Mouse (Mus musculus) embryonic facial prominence, embryonic 14.5 days (tissue): ENCODE results near the gene Fer. TPM values are rescaled to one million over a fixed set of nuclear protein-coding genes. Genes with fewer than 3 reads are reported as not detected.

Source experiments
- ATAC-seq: fragments of 200-750 bp; cut with Nextera tagmentation; 2 replicates; pipeline ENCODE4 v1.8.0; 2017; ENCODE audit warnings: low read depth, moderate number of reproducible peaks, moderate TSS enrichment
- DNase-seq: peaks from one replicate; pipeline ENCODE4 v3.0.0-alpha.2; 2015; ENCODE audit warnings: low spot score
- H3K27ac ChIP-seq: fragments of 300-500 bp; sonication (generic); replicated peaks from 2 replicates; pipeline ENCODE4 v1.5.1; 2014; ENCODE audit warnings: low read depth, mild to moderate bottlenecking, low read length, moderate library complexity
- H3K27me3 ChIP-seq: fragments of 300-500 bp; sonication (generic); replicated peaks from 2 replicates; pipeline ENCODE4 v1.6.1; 2014; ENCODE audit warnings: low read length; ENCODE audit not compliant: control insufficient read depth, insufficient read depth
- H3K36me3 ChIP-seq: fragments of 300-500 bp; sonication (generic); 2 replicates; pipeline ENCODE4 v1.6.1; 2014; ENCODE audit warnings: low read length, mixed read lengths; ENCODE audit not compliant: control insufficient read depth, insufficient read depth
- H3K4me1 ChIP-seq: fragments of 300-500 bp; sonication (generic); 2 replicates; pipeline ENCODE4 v1.6.1; 2014; ENCODE audit warnings: antibody characterized with exemption, low read length; ENCODE audit not compliant: control insufficient read depth, insufficient read depth
- H3K4me2 ChIP-seq: fragments of 300-500 bp; sonication (generic); 2 replicates; pipeline ENCODE4 v1.6.1; 2014; ENCODE audit warnings: low read depth, mild to moderate bottlenecking, low read length, moderate library complexity, mixed read lengths
- H3K4me3 ChIP-seq: fragments of 300-500 bp; sonication (generic); 2 replicates; pipeline ENCODE4 v1.5.1; 2014; ENCODE audit warnings: low read depth, mild to moderate bottlenecking, low read length
- H3K9ac ChIP-seq: fragments of 300-500 bp; sonication (generic); 2 replicates; pipeline ENCODE4 v1.6.1; 2014; ENCODE audit warnings: low read depth, mild to moderate bottlenecking, low read length, moderate library complexity, mixed read lengths
- H3K9me3 ChIP-seq: fragments of 300-500 bp; sonication (generic); 2 replicates; pipeline ENCODE4 v1.6.1; 2016; ENCODE audit warnings: low read length; ENCODE audit not compliant: control insufficient read depth
- WGBS: fragments of 180-500 bp; shearing (Covaris S2); extraction: QIAGEN DNeasy Blood & Tissue Kit; methylation state at CpG from one replicate; pipeline ENCODE4 v1.1.7; 2014; 5-methylcytosine and 5-hydroxymethylcytosine counted together
- polyA plus RNA-seq: library from polyadenylated mRNA; unstranded; fragments of >200 nt; fragmentation: Nextera tagmentation; extraction: Ambion mirVana; gene quantifications from 2 replicates; pipeline ENCODE4 v1.2.1, GENCODE M21; 2014

Fer gene
- polyA plus RNA-seq, 1 experiment from 2014 or later, result 33.1 TPM

DNA sequence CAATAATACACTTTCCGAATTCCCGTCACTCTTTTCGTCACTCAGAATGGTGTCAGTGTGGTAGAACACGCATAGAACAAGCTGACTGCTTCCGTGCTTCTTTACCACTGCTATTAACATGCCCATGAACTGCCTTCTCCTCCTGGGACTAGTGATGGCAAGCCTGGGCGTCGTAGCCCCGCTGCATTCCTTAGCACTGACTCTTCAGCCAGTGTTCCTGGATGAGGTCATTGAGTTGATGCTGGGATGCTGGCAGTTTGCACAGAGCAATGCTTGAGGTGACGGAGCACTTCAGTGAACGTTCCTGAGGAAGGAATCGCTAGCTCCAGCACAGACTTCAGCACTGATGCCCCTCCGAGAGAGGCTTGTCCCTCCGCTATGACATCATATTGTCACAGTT lies 140.6 kb downstream of the Fer start:
- Histone ChIP-seq H3K4me1 (no peaks in the 10 kb centered on the region), H3K36me3 (no peaks in the 10 kb centered on the region), H3K9me3 (no peaks in the 10 kb centered on the region), H3K4me3 (no peak overlapping the region), H3K9ac (no peak overlapping the region), H3K27ac (no peak overlapping the region), H3K4me2 (no peak overlapping the region), H3K27me3 (no peaks in the 10 kb centered on the region)
- DNase-seq (peak; percentile 65), ATAC-seq (no peak)
- WGBS, result 68% methylated on average over 13 of the region's 13 CpGs

DNA sequence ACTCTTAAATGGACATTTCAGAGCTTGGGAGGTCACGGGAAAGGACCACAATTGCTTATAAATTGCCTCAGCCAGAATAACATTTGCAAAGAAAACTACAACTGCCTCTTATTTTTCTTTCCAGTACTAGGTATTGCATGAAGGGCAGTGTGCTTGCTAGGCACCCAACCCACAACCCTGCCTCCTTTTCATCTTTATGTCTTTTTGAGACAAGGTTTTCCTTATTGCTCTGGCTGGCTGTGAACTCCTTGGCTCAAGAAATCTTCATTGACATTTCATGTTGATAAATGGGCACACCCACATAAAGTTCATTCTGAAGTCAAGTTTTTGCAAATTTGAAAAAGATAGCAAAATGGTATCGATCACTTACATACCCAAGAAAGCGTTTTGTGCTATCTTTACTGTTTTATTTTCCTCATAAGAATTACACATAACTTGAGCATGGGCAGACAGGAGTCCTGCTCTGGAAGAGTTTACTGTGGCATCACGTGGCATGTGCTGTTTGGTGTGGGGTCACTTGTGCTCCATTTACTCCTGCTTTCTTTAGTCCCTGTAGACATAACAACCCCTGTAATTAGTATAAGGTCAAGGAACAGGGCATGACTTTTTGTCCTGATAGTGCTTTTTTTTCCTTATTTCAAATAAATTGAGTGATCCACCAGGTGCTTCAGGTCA lies 142.8 kb downstream of the Fer start:
- Histone ChIP-seq H3K9me3 (no peaks in the 10 kb centered on the region), H3K9ac (no peak overlapping the region), H3K27me3 (no peaks in the 10 kb centered on the region), H3K36me3 (no peaks in the 10 kb centered on the region), H3K4me2 (no peak overlapping the region), H3K27ac (no peak overlapping the region), H3K4me1 (no peaks in the 10 kb centered on the region), H3K4me3 (no peak overlapping the region)
- ATAC-seq, result no peak
- 68% methylated on average over 4 of the region's 4 CpGs for WGBS
- DNase-seq, result no peak

DNA sequence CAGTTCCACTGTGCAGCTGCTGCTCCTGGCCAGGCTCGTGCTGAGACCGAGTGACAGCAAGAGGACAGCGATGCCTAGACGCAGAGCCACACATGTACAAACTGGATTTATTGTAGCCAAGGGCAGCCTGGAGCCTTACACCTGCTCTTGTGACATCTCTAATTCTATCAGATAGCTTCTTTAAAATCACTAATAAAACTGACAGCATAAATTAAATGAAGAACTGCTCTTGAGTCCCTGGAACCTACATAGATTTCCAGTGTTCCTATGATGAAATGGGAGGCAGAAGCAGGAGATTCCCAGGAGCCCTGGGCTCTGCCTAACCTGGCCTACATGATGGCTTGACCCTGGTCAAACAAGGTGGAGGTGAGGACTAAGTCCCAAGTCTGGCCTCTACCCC lies 153.7 kb downstream of the Fer start:
- DNase-seq, result no peak
- Histone ChIP-seq H3K4me3 (no peak overlapping the region), H3K27ac (no peak overlapping the region), H3K27me3 (no peaks in the 10 kb centered on the region), H3K4me2 (no peak overlapping the region), H3K9me3 (no peaks in the 10 kb centered on the region), H3K9ac (no peak overlapping the region), H3K4me1 (no peaks in the 10 kb centered on the region), H3K36me3 (no peaks in the 10 kb centered on the region)
- no peak for ATAC-seq
- 90% methylated on average over 4 of the region's 4 CpGs for WGBS

- no peak for ATAC-seq
Observed at GRCm38 (mm10) chr17:64018240-64018639, 155.4 kb downstream of the Fer start.

DNA sequence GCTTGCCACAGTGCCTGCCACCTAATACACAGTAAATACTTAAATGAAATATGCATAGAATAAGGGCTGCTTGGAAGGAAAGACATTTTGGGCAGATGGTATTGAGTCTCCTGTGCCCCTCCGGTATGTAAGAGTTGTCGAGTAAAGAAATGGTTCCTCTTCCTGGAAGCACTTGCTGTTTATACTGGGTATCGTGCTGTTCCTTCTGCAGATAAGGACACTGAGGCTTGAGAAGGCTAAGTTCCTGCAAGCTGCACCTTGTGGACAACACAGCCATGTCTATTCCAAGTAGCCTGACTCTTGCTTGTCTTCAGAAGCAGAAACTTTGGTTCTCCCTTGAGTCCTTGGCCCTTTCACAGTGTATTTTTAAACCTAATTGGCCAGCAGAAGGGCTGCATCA lies 156.0 kb downstream of the Fer start:
- WGBS, result 89% methylated on average over 3 of the region's 3 CpGs
- H3K4me2 ChIP-seq, result no peak overlapping the region
- H3K36me3 ChIP-seq, result no peaks in the 10 kb centered on the region
- no peak for DNase-seq
- ATAC-seq, result no peak
- H3K4me3 ChIP-seq, result no peak overlapping the region
- no peaks in the 10 kb centered on the region for H3K27me3 ChIP-seq
- no peaks in the 10 kb centered on the region for H3K9me3 ChIP-seq
- no peak overlapping the region for H3K9ac ChIP-seq
- H3K4me1 ChIP-seq, result no peaks in the 10 kb centered on the region
- no peak overlapping the region for H3K27ac ChIP-seq

More at GRCm38 (mm10) chr17:64018240-64018639, 155.4 kb downstream of the Fer start:
- no peaks in the 10 kb centered on the region for H3K9me3 ChIP-seq
- no peaks in the 10 kb centered on the region for H3K27me3 ChIP-seq
- H3K4me2 ChIP-seq, result no peak overlapping the region
- H3K27ac ChIP-seq, result no peak overlapping the region
- WGBS, result 91% methylated on average over 6 of the region's 6 CpGs
- DNase-seq, result no peak
- H3K4me3 ChIP-seq, result no peak overlapping the region
- H3K9ac ChIP-seq, result no peak overlapping the region
- H3K36me3 ChIP-seq, result no peaks in the 10 kb centered on the region
- no peaks in the 10 kb centered on the region for H3K4me1 ChIP-seq

DNA sequence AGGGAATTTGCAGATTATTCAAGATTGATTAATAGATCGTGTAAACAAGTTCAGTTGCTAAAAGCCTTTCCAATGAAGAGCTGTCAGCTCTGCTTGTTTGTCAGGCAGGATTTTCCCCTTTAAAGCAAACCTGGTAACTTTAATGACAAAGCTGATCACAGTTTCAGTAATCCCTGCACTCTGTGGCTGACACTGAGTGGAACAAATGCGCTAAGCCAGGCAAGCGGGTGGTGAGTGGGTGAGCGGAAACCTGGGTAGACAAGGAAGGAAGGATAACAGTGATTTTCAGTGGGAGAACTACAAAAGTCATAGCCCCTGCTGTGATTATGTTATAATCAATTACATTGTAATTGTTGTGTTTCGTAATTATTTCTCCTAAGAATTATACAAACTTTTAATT lies 156.8 kb downstream of the Fer start:
- DNase-seq (no peak), ATAC-seq (no peak)
- H3K36me3 ChIP-seq, result no peaks in the 10 kb centered on the region
- H3K4me2 ChIP-seq, result no peak overlapping the region
- H3K27me3 ChIP-seq, result no peaks in the 10 kb centered on the region
- no peaks in the 10 kb centered on the region for H3K9me3 ChIP-seq
- no peak overlapping the region for H3K4me3 ChIP-seq
- WGBS, result 74% methylated on average over 5 of the region's 5 CpGs
- no peak overlapping the region for H3K27ac ChIP-seq
- H3K9ac ChIP-seq, result no peak overlapping the region
- H3K4me1 ChIP-seq, result no peaks in the 10 kb centered on the region

DNA sequence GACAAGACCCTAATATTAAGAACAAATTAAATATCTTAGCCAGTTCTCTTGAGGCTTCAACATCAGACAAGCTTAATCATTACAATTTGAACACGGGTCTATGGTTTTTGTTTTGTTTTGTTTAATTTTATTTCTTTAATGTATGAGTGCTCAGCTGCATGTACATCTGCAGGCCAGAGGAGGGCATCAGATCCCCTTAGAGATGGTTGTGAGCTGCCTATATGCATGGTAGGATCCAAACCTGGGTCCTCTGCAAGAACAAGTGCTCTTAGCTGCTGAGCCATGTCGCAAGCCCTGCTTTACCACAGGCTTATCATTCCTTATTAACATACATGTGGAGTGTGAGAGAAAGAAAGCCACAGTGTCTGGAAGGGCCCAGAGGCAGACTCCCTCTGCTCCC lies 163.6 kb downstream of the Fer start:
- no peak overlapping the region for H3K9ac ChIP-seq
- no peaks in the 10 kb centered on the region for H3K9me3 ChIP-seq
- peak; percentile 5 for DNase-seq
- no peak overlapping the region for H3K4me3 ChIP-seq
- H3K4me1 ChIP-seq, result no peaks in the 10 kb centered on the region
- H3K4me2 ChIP-seq, result no peak overlapping the region
- WGBS, result 73% methylated on average over 2 of the region's 2 CpGs
- ATAC-seq, result no peak
- no peaks in the 10 kb centered on the region for H3K27me3 ChIP-seq
- H3K36me3 ChIP-seq, result no peaks in the 10 kb centered on the region
- H3K27ac ChIP-seq, result no peak overlapping the region

- Histone ChIP-seq H3K4me3 (no peak overlapping the region), H3K9me3 (no peaks in the 10 kb centered on the region), H3K27me3 (no peaks in the 10 kb centered on the region), H3K4me2 (no peak overlapping the region), H3K27ac (no peak overlapping the region), H3K36me3 (0 out of 2 replicates have a peak, but pooled peaks cover 10% of the 10 kb centered on the region), H3K9ac (no peak overlapping the region), H3K4me1 (no peaks in the 10 kb centered on the region)
- DNase-seq, result no peak
- no peak for ATAC-seq
Observed at GRCm38 (mm10) chr17:64041771-64042170, 178.9 kb downstream of the Fer start.

GRCm38 (mm10) chr17:64045326-64045725 lies 182.5 kb downstream of the Fer start:
- ATAC-seq (peak; percentile 68; the same call in 1 of the 2 replicates), DNase-seq (peak; percentile 17)
- Histone ChIP-seq H3K4me2 (no peak overlapping the region), H3K4me3 (no peak overlapping the region), H3K36me3 (no peaks in the 10 kb centered on the region), H3K27ac (no peak overlapping the region), H3K9ac (no peak overlapping the region), H3K4me1 (no peaks in the 10 kb centered on the region), H3K9me3 (no peaks in the 10 kb centered on the region), H3K27me3 (no peaks in the 10 kb centered on the region)
- 70% methylated on average over 7 of the region's 7 CpGs for WGBS
